Mouse (Mus musculus) ES-Bruce4 (cell line): ENCODE measurements at regions not wholly inside any gene's neighbourhood (a gene's known extent, or its start where the extent isn't known, plus 50 kb on each side); places are given as distances from the start of the nearest gene placed in this dataset.

ENCODE experiments used
- H3K27ac ChIP-seq: 2 replicates; pipeline ENCODE4 v1.5.1; 2012; ENCODE audit warnings: low read length, inconsistent platforms; ENCODE audit not compliant: insufficient read depth
- H3K27me3 ChIP-seq: 2 replicates; pipeline ENCODE4 v1.6.1; 2012; ENCODE audit warnings: mild to moderate bottlenecking, low read length, inconsistent platforms; ENCODE audit not compliant: control insufficient read depth, poor library complexity, insufficient read depth, severe bottlenecking
- H3K36me3 ChIP-seq: 2 replicates; pipeline ENCODE4 v1.6.1; 2012; ENCODE audit warnings: inconsistent platforms, mild to moderate bottlenecking, low read length, moderate library complexity; ENCODE audit not compliant: control insufficient read depth, poor library complexity, insufficient read depth, severe bottlenecking
- H3K4me1 ChIP-seq: one replicate; pipeline ENCODE4 v1.8.1; 2011; ENCODE audit warnings: low read length; ENCODE audit not compliant: control insufficient read depth, insufficient read depth
- H3K4me3 ChIP-seq: 2 replicates; pipeline ENCODE4 v1.5.1; 2011; ENCODE audit warnings: low read depth, mild to moderate bottlenecking, low read length
- H3K9ac ChIP-seq: 2 replicates; pipeline ENCODE4 v1.6.1; 2012; ENCODE audit warnings: low read depth, mild to moderate bottlenecking, inconsistent platforms; ENCODE audit not compliant: poor library complexity, severe bottlenecking
- H3K9me3 ChIP-seq: replicated peaks from 2 replicates; pipeline ENCODE4 v1.6.1; 2012; ENCODE audit warnings: mild to moderate bottlenecking, low read length, inconsistent platforms; ENCODE audit not compliant: control insufficient read depth, poor library complexity, insufficient read depth, severe bottlenecking
- CTCF ChIP-seq: IDR thresholded peaks from one replicate; pipeline ENCODE4 v1.8.1; 2011; ENCODE audit warnings: low read depth, low read length
- EP300 ChIP-seq: IDR thresholded peaks from 2 replicates; pipeline ENCODE4 v1.6.1; 2011; ENCODE audit warnings: low read depth, low read length; ENCODE audit not compliant: insufficient read depth
- POLR2A ChIP-seq: IDR thresholded peaks from one replicate; pipeline ENCODE4 v1.8.1; 2011; ENCODE audit warnings: low read length; ENCODE audit not compliant: insufficient read depth

DNA sequence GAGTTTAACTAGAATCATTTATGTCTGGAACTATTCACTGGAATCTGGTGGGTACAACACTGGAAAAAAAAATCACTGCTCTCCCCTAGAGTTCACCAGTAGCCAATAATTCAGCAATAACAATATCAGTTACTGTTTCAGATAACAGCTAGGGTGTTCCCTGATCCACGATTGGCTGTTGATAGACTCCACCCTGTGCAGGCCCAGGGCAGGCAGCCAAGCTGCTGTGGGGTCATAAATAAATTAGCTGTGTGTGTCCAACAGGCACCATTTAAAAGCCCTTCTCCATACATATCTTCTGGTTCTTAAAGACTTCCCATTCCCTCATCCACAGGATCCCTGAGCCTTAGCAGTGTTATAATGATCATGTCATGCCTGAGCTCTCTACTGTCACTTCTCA is 83.4 kb upstream of the Tas2r134 start:
- no peaks in the 10 kb centered on the region for H3K4me1 ChIP-seq
- no peak overlapping the region for H3K4me3 ChIP-seq
- H3K9ac ChIP-seq = no peak overlapping the region
- no peaks in the 10 kb centered on the region for H3K27me3 ChIP-seq
- H3K27ac ChIP-seq = no peak overlapping the region
- H3K9me3 ChIP-seq = no peaks in the 10 kb centered on the region
- H3K36me3 ChIP-seq = no peaks in the 10 kb centered on the region
- no peak for TF ChIP-seq EP300
- TF ChIP-seq CTCF = no peak
- TF ChIP-seq POLR2A = no peak

GRCm38 (mm10) chr2:51542272-51542671 is 85.0 kb upstream of the Tas2r134 start:
- Histone ChIP-seq H3K4me1 (no peaks in the 10 kb centered on the region), H3K36me3 (no peaks in the 10 kb centered on the region), H3K9ac (no peak overlapping the region), H3K4me3 (no peak overlapping the region), H3K9me3 (no peaks in the 10 kb centered on the region), H3K27ac (no peak overlapping the region), H3K27me3 (no peaks in the 10 kb centered on the region)
- TF ChIP-seq CTCF (peak; percentile 56), POLR2A (no peak)

DNA sequence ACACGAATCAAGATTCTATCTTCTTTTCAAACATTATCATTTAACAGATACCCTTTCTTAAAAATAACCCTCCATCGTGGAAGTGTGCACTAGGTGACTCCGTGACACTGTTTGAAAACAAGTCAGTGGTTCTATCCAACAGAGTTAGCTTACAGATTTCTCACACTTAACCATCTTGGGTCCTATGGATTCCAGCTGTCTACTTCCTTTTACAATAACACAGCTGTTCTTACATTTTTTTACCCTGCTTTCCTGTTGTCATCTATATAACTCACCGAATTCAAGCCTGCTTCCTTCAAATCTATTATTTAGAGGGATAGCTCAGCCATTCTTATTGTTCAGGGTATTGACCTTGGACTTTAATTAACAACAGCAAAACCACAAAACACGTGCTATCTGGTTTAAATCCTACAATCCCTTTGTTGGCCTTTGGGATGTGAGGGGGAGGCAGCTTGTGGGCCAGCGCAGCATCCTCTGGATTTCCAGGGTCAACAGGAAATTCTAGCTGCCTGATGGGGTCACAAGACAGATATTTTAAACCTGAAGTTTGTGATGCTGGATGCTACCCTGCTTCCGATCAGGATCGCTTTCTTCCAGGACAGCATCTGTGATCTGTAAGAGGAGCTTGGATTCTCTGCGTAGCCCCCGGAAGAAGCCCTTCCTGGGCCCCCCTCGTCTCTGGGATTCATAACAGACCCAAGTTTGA is 94.4 kb upstream of the Tas2r134 start:
- Histone ChIP-seq H3K9me3 (no peaks in the 10 kb centered on the region), H3K27me3 (no peaks in the 10 kb centered on the region), H3K4me3 (no peak overlapping the region), H3K27ac (no peak overlapping the region), H3K9ac (no peak overlapping the region), H3K36me3 (no peaks in the 10 kb centered on the region), H3K4me1 (no peaks in the 10 kb centered on the region)
- TF ChIP-seq POLR2A (no peak), CTCF (no peak), EP300 (no peak)

DNA sequence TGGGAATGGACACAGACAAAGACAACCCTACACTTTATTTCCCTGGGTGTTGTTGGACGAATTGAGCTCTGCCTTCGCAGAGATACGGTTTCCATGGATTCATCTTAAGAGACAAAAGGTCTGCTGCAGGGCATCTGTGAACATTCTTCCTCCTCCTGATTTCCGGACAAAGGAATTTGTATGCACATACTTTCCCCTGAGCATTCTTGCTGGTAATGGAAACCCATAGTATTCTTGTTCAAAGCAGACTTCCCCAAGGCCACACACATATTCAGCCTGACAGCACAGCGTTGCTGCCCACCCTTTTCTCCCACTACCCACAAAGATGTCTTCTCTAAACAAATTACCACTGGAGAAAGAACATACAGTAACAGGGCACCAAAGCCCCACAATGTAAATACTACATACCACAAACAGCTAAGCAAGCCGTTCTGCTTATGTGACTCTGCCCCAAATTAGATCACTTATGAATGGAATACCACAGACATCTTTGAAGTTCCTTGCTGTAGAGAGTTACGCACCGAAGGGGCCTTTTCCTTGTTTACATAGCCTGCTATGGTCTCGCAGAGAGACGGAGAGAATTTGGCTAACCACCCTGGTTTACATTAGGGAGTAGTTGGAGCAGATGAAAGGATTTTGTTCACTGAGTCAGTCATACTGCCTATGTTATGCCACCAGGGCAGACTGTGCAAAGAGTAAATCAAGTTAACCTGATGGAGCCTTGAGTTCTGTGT is 96.0 kb upstream of the Tas2r134 start:
- Histone ChIP-seq H3K9me3 (peaks cover 2% of the 10 kb centered on the region; the same call in 1 of the 2 replicates), H3K36me3 (no peaks in the 10 kb centered on the region), H3K9ac (no peak overlapping the region), H3K27ac (no peak overlapping the region), H3K4me3 (no peak overlapping the region), H3K27me3 (no peaks in the 10 kb centered on the region), H3K4me1 (no peaks in the 10 kb centered on the region)
- TF ChIP-seq CTCF (no peak), POLR2A (no peak), EP300 (no peak)

GRCm38 (mm10) chr2:51522766-51523165 is 104.5 kb upstream of the Tas2r134 start:
- Histone ChIP-seq H3K4me3 (no peak overlapping the region), H3K27ac (no peak overlapping the region), H3K36me3 (no peaks in the 10 kb centered on the region), H3K27me3 (no peaks in the 10 kb centered on the region), H3K9ac (no peak overlapping the region), H3K4me1 (no peaks in the 10 kb centered on the region), H3K9me3 (peaks cover 2% of the 10 kb centered on the region; the same call in 1 of the 2 replicates)
- no peak for TF ChIP-seq EP300
- no peak for TF ChIP-seq CTCF
- TF ChIP-seq POLR2A = no peak

DNA sequence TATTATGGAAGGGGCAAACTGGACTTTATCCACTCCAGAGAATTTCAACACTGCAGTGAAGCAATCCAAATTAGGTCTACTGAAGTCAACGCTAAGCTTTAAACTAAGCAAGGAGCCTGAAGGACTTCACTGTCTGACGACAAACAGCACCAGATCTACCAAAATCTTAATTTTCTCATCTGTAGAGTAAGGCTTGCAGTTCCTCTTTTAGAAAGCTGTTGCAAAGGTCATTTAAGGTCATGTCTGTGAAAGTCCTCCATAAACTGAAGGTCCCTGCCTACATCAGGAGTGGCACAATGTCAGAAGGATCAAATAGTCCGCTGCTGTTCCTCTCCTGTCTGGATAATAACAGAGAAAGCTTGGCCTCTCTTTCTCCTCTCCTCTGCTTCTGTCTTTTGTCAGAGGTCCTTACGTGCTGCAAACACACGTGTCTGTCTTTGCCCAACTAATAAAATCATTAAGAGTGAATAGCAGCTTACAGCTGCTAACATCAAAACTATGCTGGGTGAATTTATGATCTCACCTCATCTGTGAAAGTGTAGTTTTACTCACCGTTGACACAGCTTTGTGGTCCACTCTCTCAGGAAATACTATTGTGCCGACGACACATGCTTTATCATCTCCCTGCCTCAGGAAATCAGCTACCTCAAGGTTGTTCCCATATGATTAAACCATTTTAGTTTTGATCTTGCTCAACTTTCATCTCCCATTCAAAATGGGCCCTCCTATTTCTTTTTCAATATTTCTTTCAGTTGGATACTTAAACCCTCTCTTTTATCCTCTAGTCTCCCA is 117.9 kb upstream of the Tas2r134 start:
- H3K27ac ChIP-seq = no peak overlapping the region
- no peak for TF ChIP-seq POLR2A
- TF ChIP-seq CTCF = no peak
- TF ChIP-seq EP300 = no peak
- no peak overlapping the region for H3K4me3 ChIP-seq
- no peaks in the 10 kb centered on the region for H3K9me3 ChIP-seq
- H3K9ac ChIP-seq = no peak overlapping the region
- no peaks in the 10 kb centered on the region for H3K4me1 ChIP-seq
- H3K27me3 ChIP-seq = no peaks in the 10 kb centered on the region
- H3K36me3 ChIP-seq = no peaks in the 10 kb centered on the region
